Mouse (Mus musculus) limb, embryonic 13.5 days (tissue): ENCODE results near the gene Dnajc6. TPM values are rescaled to one million over a fixed set of nuclear protein-coding genes. Genes with fewer than 3 reads are reported as not detected.
A peak's percentile ranks its signal among the peaks of the same experiment; 100 is the strongest.

Source experiments
- ATAC-seq: fragments of 200-750 bp; cut with Nextera tagmentation; 2 replicates; pipeline ENCODE4 v1.8.0; 2017; ENCODE audit warnings: low read depth, moderate number of reproducible peaks, moderate TSS enrichment; ENCODE audit not compliant: low FRiP score
- H3K27ac ChIP-seq: fragments of 300-500 bp; sonication (generic); 2 replicates; pipeline ENCODE4 v1.5.1; 2015; ENCODE audit warnings: inconsistent platforms, mild to moderate bottlenecking, moderate library complexity
- H3K27me3 ChIP-seq: fragments of 300-500 bp; sonication (generic); 2 replicates; pipeline ENCODE4 v1.6.1; 2015; ENCODE audit warnings: mild to moderate bottlenecking, inconsistent platforms
- H3K36me3 ChIP-seq: fragments of 300-500 bp; sonication (generic); 2 replicates; pipeline ENCODE4 v1.6.1; 2015; ENCODE audit warnings: inconsistent platforms, mild to moderate bottlenecking, moderate library complexity
- H3K4me1 ChIP-seq: fragments of 300-500 bp; sonication (generic); 2 replicates; pipeline ENCODE4 v1.6.1; 2015; ENCODE audit warnings: inconsistent platforms
- H3K4me2 ChIP-seq: fragments of 300-500 bp; sonication (generic); replicated peaks from 2 replicates; pipeline ENCODE4 v1.6.1; 2015; ENCODE audit warnings: inconsistent platforms, mild to moderate bottlenecking, moderate library complexity
- H3K4me3 ChIP-seq: fragments of 300-500 bp; sonication (generic); 2 replicates; pipeline ENCODE4 v1.5.1; 2015; ENCODE audit warnings: moderate library complexity, mild to moderate bottlenecking, inconsistent platforms
- H3K9ac ChIP-seq: fragments of 300-500 bp; sonication (generic); 2 replicates; pipeline ENCODE4 v1.6.1; 2015; ENCODE audit warnings: mild to moderate bottlenecking, inconsistent platforms
- H3K9me3 ChIP-seq: fragments of 300-500 bp; sonication (generic); 2 replicates; pipeline ENCODE4 v1.6.1; 2016; ENCODE audit warnings: inconsistent platforms
- WGBS: fragments of 180-500 bp; shearing (Covaris S2); methylation state at CpG from one replicate; pipeline ENCODE4 v1.1.7; 2015; 5-methylcytosine and 5-hydroxymethylcytosine counted together
- polyA plus RNA-seq: library from polyadenylated mRNA; unstranded; fragments of >200 nt; fragmentation: Nextera tagmentation; extraction: Ambion mirVana; gene quantifications from 2 replicates; pipeline ENCODE4 v1.2.1, GENCODE M21; 2015

Gene Dnajc6
- polyA plus RNA-seq, 1 experiment from 2014 or later: 0.52 TPM

GRCm38 (mm10) chr4:101550671-101551161 is 54.3 kb downstream of the Dnajc6 start:
- Histone ChIP-seq H3K9me3 (no peaks in the 10 kb centered on the region), H3K4me2 (peak overlapping the region; percentile 69), H3K4me3 (peak overlapping the region; percentile 36), H3K4me1 (0 out of 2 replicates have a peak, but pooled peaks cover 17% of the 10 kb centered on the region), H3K9ac (no peak overlapping the region), H3K27ac (no peak overlapping the region), H3K27me3 (peaks cover 40% of the 10 kb centered on the region), H3K36me3 (no peaks in the 10 kb centered on the region)
- ATAC-seq: peak; percentile 90
- under 1% methylated on average over 33 of the region's 33 CpGs for whole genome bisulfite sequencing

- Histone ChIP-seq H3K4me2 (no peak overlapping the region), H3K36me3 (no peaks in the 10 kb centered on the region), H3K27ac (no peak overlapping the region), H3K9ac (no peak overlapping the region), H3K27me3 (peaks cover 40% of the 10 kb centered on the region), H3K9me3 (no peaks in the 10 kb centered on the region), H3K4me1 (0 out of 2 replicates have a peak, but pooled peaks cover 17% of the 10 kb centered on the region), H3K4me3 (no peak overlapping the region)
- ATAC-seq: no peak
- WGBS: 17% methylated on average over 4 of the region's 4 CpGs
Observed at GRCm38 (mm10) chr4:101551425-101551824, 55.0 kb downstream of the Dnajc6 start.

GRCm38 (mm10) chr4:101552372-101552771 is 55.9 kb downstream of the Dnajc6 start:
- ATAC-seq: no peak
- Histone ChIP-seq H3K4me1 (0 out of 2 replicates have a peak, but pooled peaks cover 17% of the 10 kb centered on the region), H3K9me3 (no peaks in the 10 kb centered on the region), H3K4me2 (no peak overlapping the region), H3K9ac (no peak overlapping the region), H3K4me3 (no peak overlapping the region), H3K36me3 (no peaks in the 10 kb centered on the region), H3K27me3 (peaks cover 37% of the 10 kb centered on the region), H3K27ac (no peak overlapping the region)
- WGBS: 15% methylated on average over 5 of the region's 5 CpGs

- Histone ChIP-seq H3K27me3 (peaks cover 19% of the 10 kb centered on the region), H3K9ac (no peak overlapping the region), H3K9me3 (no peaks in the 10 kb centered on the region), H3K4me3 (no peak overlapping the region), H3K36me3 (no peaks in the 10 kb centered on the region), H3K4me2 (no peak overlapping the region), H3K4me1 (0 out of 2 replicates have a peak, but pooled peaks cover 14% of the 10 kb centered on the region), H3K27ac (no peak overlapping the region)
- no peak for ATAC-seq
- WGBS: 79% methylated on average over 4 of the region's 4 CpGs
Observed at GRCm38 (mm10) chr4:101555016-101555415, 58.6 kb downstream of the Dnajc6 start.

- Histone ChIP-seq H3K4me2 (no peak overlapping the region), H3K4me1 (no peaks in the 10 kb centered on the region), H3K27ac (no peak overlapping the region), H3K36me3 (no peaks in the 10 kb centered on the region), H3K27me3 (no peaks in the 10 kb centered on the region), H3K9ac (no peak overlapping the region), H3K4me3 (no peak overlapping the region), H3K9me3 (no peaks in the 10 kb centered on the region)
- no peak for ATAC-seq
- WGBS: 74% methylated on average over 4 of the region's 4 CpGs
Observed at GRCm38 (mm10) chr4:101560137-101560536, 63.7 kb downstream of the Dnajc6 start.

- no peak for ATAC-seq
- H3K4me3 ChIP-seq: no peak overlapping the region
- WGBS: 53% methylated on average over 7 of the region's 7 CpGs
- no peak overlapping the region for H3K9ac ChIP-seq
- H3K4me1 ChIP-seq: no peaks in the 10 kb centered on the region
- H3K4me2 ChIP-seq: no peak overlapping the region
- no peaks in the 10 kb centered on the region for H3K36me3 ChIP-seq
- no peaks in the 10 kb centered on the region for H3K27me3 ChIP-seq
- H3K27ac ChIP-seq: no peak overlapping the region
- H3K9me3 ChIP-seq: no peaks in the 10 kb centered on the region
Observed at GRCm38 (mm10) chr4:101562836-101563235, 66.4 kb downstream of the Dnajc6 start.

GRCm38 (mm10) chr4:101563607-101564006 is 67.2 kb downstream of the Dnajc6 start:
- H3K27ac ChIP-seq: no peak overlapping the region
- no peak overlapping the region for H3K4me2 ChIP-seq
- no peaks in the 10 kb centered on the region for H3K27me3 ChIP-seq
- no peaks in the 10 kb centered on the region for H3K9me3 ChIP-seq
- no peak for ATAC-seq
- H3K36me3 ChIP-seq: no peaks in the 10 kb centered on the region
- no peak overlapping the region for H3K4me3 ChIP-seq
- no peaks in the 10 kb centered on the region for H3K4me1 ChIP-seq
- no peak overlapping the region for H3K9ac ChIP-seq
- 91% methylated on average over 5 of the region's 5 CpGs for WGBS

- no peaks in the 10 kb centered on the region for H3K9me3 ChIP-seq
- no peaks in the 10 kb centered on the region for H3K36me3 ChIP-seq
- no peak overlapping the region for H3K27ac ChIP-seq
- no peaks in the 10 kb centered on the region for H3K4me1 ChIP-seq
- H3K4me3 ChIP-seq: no peak overlapping the region
- H3K4me2 ChIP-seq: no peak overlapping the region
- 78% methylated on average over 4 of the region's 4 CpGs for WGBS
- no peak overlapping the region for H3K9ac ChIP-seq
- no peaks in the 10 kb centered on the region for H3K27me3 ChIP-seq
- no peak for ATAC-seq
Observed at GRCm38 (mm10) chr4:101564746-101565417, 68.4 kb downstream of the Dnajc6 start.

- H3K4me2 ChIP-seq: no peak overlapping the region
- ATAC-seq: no peak
- no peaks in the 10 kb centered on the region for H3K9me3 ChIP-seq
- H3K4me3 ChIP-seq: no peak overlapping the region
- H3K9ac ChIP-seq: no peak overlapping the region
- H3K27me3 ChIP-seq: no peaks in the 10 kb centered on the region
- H3K27ac ChIP-seq: no peak overlapping the region
- 74% methylated on average over 7 of the region's 7 CpGs for WGBS
- H3K36me3 ChIP-seq: no peaks in the 10 kb centered on the region
- H3K4me1 ChIP-seq: no peaks in the 10 kb centered on the region
Observed at GRCm38 (mm10) chr4:101569076-101569475, 72.6 kb downstream of the Dnajc6 start.

GRCm38 (mm10) chr4:101572142-101572541 is 75.7 kb downstream of the Dnajc6 start:
- Histone ChIP-seq H3K9me3 (no peaks in the 10 kb centered on the region), H3K4me3 (no peak overlapping the region), H3K36me3 (no peaks in the 10 kb centered on the region), H3K27ac (no peak overlapping the region), H3K9ac (no peak overlapping the region), H3K4me2 (no peak overlapping the region), H3K4me1 (no peaks in the 10 kb centered on the region), H3K27me3 (no peaks in the 10 kb centered on the region)
- 72% methylated on average over 2 of the region's 2 CpGs for WGBS
- no peak for ATAC-seq

GRCm38 (mm10) chr4:101575307-101575706 is 78.9 kb downstream of the Dnajc6 start:
- WGBS: 85% methylated on average over 5 of the region's 5 CpGs
- Histone ChIP-seq H3K36me3 (no peaks in the 10 kb centered on the region), H3K27me3 (no peaks in the 10 kb centered on the region), H3K4me3 (no peak overlapping the region), H3K9ac (no peak overlapping the region), H3K4me2 (no peak overlapping the region), H3K27ac (no peak overlapping the region), H3K4me1 (no peaks in the 10 kb centered on the region), H3K9me3 (no peaks in the 10 kb centered on the region)
- ATAC-seq: no peak

- no peaks in the 10 kb centered on the region for H3K4me1 ChIP-seq
- H3K9me3 ChIP-seq: no peaks in the 10 kb centered on the region
- no peaks in the 10 kb centered on the region for H3K36me3 ChIP-seq
- no peak for ATAC-seq
- WGBS: 85% methylated on average over 7 of the region's 7 CpGs
- H3K4me2 ChIP-seq: no peak overlapping the region
- H3K4me3 ChIP-seq: no peak overlapping the region
- no peak overlapping the region for H3K27ac ChIP-seq
- no peaks in the 10 kb centered on the region for H3K27me3 ChIP-seq
- no peak overlapping the region for H3K9ac ChIP-seq
Observed at GRCm38 (mm10) chr4:101578720-101579119, 82.3 kb downstream of the Dnajc6 start.

- no peak overlapping the region for H3K4me3 ChIP-seq
- no peaks in the 10 kb centered on the region for H3K27me3 ChIP-seq
- 75% methylated on average over 5 of the region's 5 CpGs for WGBS
- no peak overlapping the region for H3K27ac ChIP-seq
- H3K4me1 ChIP-seq: no peaks in the 10 kb centered on the region
- no peaks in the 10 kb centered on the region for H3K9me3 ChIP-seq
- ATAC-seq: no peak
- no peaks in the 10 kb centered on the region for H3K36me3 ChIP-seq
- no peak overlapping the region for H3K4me2 ChIP-seq
- no peak overlapping the region for H3K9ac ChIP-seq
Observed at GRCm38 (mm10) chr4:101579517-101579916, 83.1 kb downstream of the Dnajc6 start.
